Mouse (Mus musculus) heart, embryonic 16.5 days (tissue): ENCODE results near the gene 1700007K13Rik. TPM values are rescaled to one million over a fixed set of nuclear protein-coding genes. Genes with fewer than 3 reads are reported as not detected.
A peak's percentile ranks its signal among the peaks of the same experiment; 100 is the strongest.
"Not testable (repeated sequence)": the region's sequence is repeated elsewhere in the genome, so short reads cannot be mapped to it uniquely, and the experiment has no call there.

Source experiments
- ATAC-seq: fragments of 200-750 bp; cut with Nextera tagmentation; replicated peaks from 2 replicates; pipeline ENCODE4 v1.8.0; 2017; ENCODE audit warnings: moderate number of reproducible peaks; ENCODE audit not compliant: insufficient read depth, low FRiP score; ENCODE audit errors: extremely low read depth
- H3K27ac ChIP-seq: fragments of 300-500 bp; sonication (generic); 2 replicates; pipeline ENCODE4 v1.5.1; 2014; ENCODE audit warnings: mild to moderate bottlenecking, low read length, control low read depth, moderate library complexity
- H3K27me3 ChIP-seq: fragments of 300-500 bp; sonication (generic); 2 replicates; pipeline ENCODE4 v1.6.1; 2014; ENCODE audit warnings: low read length, mixed read lengths; ENCODE audit not compliant: control insufficient read depth, insufficient read depth
- H3K36me3 ChIP-seq: fragments of 300-500 bp; sonication (generic); 2 replicates; pipeline ENCODE4 v1.6.1; 2014; ENCODE audit not compliant: control insufficient read depth, insufficient read depth
- H3K4me1 ChIP-seq: fragments of 300-500 bp; sonication (generic); 2 replicates; pipeline ENCODE4 v1.6.1; 2014; ENCODE audit warnings: low read length, mixed read lengths; ENCODE audit not compliant: control insufficient read depth, insufficient read depth
- H3K4me2 ChIP-seq: fragments of 300-500 bp; sonication (generic); 2 replicates; pipeline ENCODE4 v1.6.1; 2014; ENCODE audit warnings: low read depth, mild to moderate bottlenecking, control low read depth, low read length
- H3K4me3 ChIP-seq: fragments of 300-500 bp; sonication (generic); 2 replicates; pipeline ENCODE4 v1.5.1; 2014; ENCODE audit warnings: mild to moderate bottlenecking, control low read depth, low read length
- H3K9ac ChIP-seq: fragments of 300-500 bp; sonication (generic); 2 replicates; pipeline ENCODE4 v1.6.1; 2014; ENCODE audit warnings: low read length, control low read depth
- H3K9me3 ChIP-seq: fragments of 300-500 bp; sonication (generic); replicated peaks from 2 replicates; pipeline ENCODE4 v1.6.1; 2016; ENCODE audit warnings: low read length; ENCODE audit not compliant: control insufficient read depth
- WGBS: fragments of 180-500 bp; shearing (Covaris S2); extraction: QIAGEN DNeasy Blood & Tissue Kit; methylation state at CpG from one replicate; pipeline ENCODE4 v1.1.7; 2014; 5-methylcytosine and 5-hydroxymethylcytosine counted together
- polyA plus RNA-seq: library from polyadenylated mRNA; unstranded; fragments of >200 nt; fragmentation: Nextera tagmentation; extraction: Ambion mirVana; gene quantifications from 2 replicates; pipeline ENCODE4 v1.2.1, GENCODE M21; 2015

Gene 1700007K13Rik
- 0.71 and 0.81 TPM in 2 replicates for polyA plus RNA-seq

GRCm38 (mm10) chr2:28465836-28466518 is at the start of gene 1700007K13Rik:
Gene 1700007K13Rik, minus strand, starts transcription at chr2:28466332.
- no peaks in the 10 kb centered on the region for H3K9me3 ChIP-seq
- peaks cover 19% of the 10 kb centered on the region for H3K36me3 ChIP-seq
- no peak within 1 kb of the TSS for H3K27ac ChIP-seq
- H3K4me1 ChIP-seq = peaks cover 11% of the 10 kb centered on the region
- H3K4me3 ChIP-seq = peak within 1 kb of the TSS; percentile 41
- ATAC-seq = peak; percentile 47; the same call in 1 of the 2 replicates
- H3K4me2 ChIP-seq = peak within 1 kb of the TSS; percentile 68
- H3K27me3 ChIP-seq = peaks cover 7% of the 10 kb centered on the region
- 5% methylated on average over 25 of the region's 25 CpGs for WGBS
- H3K9ac ChIP-seq = peak within 1 kb of the TSS; percentile 65

- Histone ChIP-seq H3K36me3 (no peaks in the 10 kb centered on the region), H3K4me1 (peaks cover 17% of the 10 kb centered on the region), H3K27ac (no peak overlapping the region), H3K27me3 (no peaks in the 10 kb centered on the region; the same call in 1 of the 2 replicates), H3K9me3 (no peaks in the 10 kb centered on the region), H3K4me2 (peak overlapping the region; percentile 83), H3K9ac (peak overlapping the region; percentile 76), H3K4me3 (peak overlapping the region; percentile 58; the same call in 1 of the 2 replicates)
- no peak; the same call in 1 of the 2 replicates for ATAC-seq
- WGBS = 12% methylated on average over 5 of the region's 5 CpGs
Measured at GRCm38 (mm10) chr2:28514489-28514888, 48.4 kb upstream of the 1700007K13Rik start.

GRCm38 (mm10) chr2:28513431-28514370 is 47.6 kb upstream of the 1700007K13Rik start:
- H3K9me3 ChIP-seq = no peaks in the 10 kb centered on the region
- peak overlapping the region; percentile 83 for H3K4me2 ChIP-seq
- H3K27me3 ChIP-seq = no peaks in the 10 kb centered on the region; the same call in 1 of the 2 replicates
- H3K36me3 ChIP-seq = no peaks in the 10 kb centered on the region
- H3K4me1 ChIP-seq = peaks cover 17% of the 10 kb centered on the region
- H3K9ac ChIP-seq = peak overlapping the region; percentile 76
- H3K4me3 ChIP-seq = peak overlapping the region; percentile 58
- 8% methylated on average over 47 of the region's 47 CpGs for WGBS
- no peak; the same call in 1 of the 2 replicates for ATAC-seq
- H3K27ac ChIP-seq = no peak overlapping the region

DNA sequence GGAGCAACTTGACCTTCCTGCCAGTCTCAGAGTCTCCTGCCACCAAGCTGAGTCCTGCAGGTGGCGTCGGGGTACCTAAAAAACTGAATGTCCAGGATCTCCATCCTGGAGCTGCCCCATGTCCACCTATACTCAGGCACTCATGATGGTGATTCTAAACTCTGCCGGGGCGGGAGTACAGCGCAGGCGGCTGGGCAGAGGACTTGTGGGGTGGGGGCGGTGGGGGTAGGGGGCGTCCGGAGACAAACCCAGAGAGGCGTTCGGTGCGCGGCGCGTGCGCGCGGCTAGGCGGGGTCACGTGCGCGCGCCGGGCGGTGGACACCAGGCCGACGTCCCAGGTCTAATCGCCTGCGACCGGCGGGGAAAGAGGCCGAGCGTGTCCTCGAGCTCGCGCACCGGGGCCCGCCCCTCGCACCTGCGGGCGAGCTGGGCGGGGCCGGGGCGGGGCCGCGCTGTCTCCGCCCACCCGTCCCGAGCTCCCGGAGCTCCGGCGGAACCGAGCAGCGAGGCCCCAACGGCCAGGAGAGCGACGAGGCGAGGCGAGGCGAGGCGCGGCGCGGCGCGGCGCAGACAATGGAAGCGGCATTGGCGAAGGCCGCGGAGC is 46.8 kb upstream of the 1700007K13Rik start, which contains the start of gene Ralgds:
TSS of gene Ralgds (plus strand) at position 328 of the 604 bp plus-strand sequence.
- Histone ChIP-seq H3K4me1 (peaks cover 17% of the 10 kb centered on the region), H3K4me2 (peak within 1 kb of the TSS; percentile 83), H3K9ac (peak within 1 kb of the TSS; percentile 76), H3K4me3 (peak within 1 kb of the TSS; percentile 58), H3K27me3 (no peaks in the 10 kb centered on the region; the same call in 1 of the 2 replicates), H3K36me3 (no peaks in the 10 kb centered on the region), H3K27ac (no peak within 1 kb of the TSS), H3K9me3 (no peaks in the 10 kb centered on the region)
- peak; percentile 52 for ATAC-seq
- WGBS = under 1% methylated on average over 58 of the region's 71 CpGs

DNA sequence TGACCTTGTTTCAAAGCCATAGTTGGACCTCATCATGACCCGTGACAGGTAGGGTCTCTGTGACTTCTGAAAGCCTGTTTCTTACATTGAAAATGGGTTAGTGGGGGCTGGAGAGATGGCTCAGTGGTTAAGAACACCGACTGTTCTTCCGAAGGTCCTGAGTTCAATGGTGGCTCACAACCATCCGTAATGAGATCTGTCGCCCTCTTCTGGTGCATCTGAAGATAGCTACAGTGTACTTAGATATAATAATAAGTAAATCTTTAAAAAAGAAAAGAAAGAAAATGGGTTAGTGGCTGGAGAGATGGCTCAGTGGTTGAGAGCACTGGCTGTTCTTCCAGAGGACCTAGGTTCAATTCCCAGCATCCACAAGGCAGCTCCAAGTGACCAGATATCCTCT is 45.5 kb upstream of the 1700007K13Rik start:
- H3K27me3 ChIP-seq, ATAC-seq, H3K9me3 ChIP-seq, H3K4me2 ChIP-seq, H3K27ac ChIP-seq, H3K9ac ChIP-seq, H3K4me3 ChIP-seq, H3K36me3 ChIP-seq: not testable (repeated sequence)
- WGBS = 46% methylated on average over 5 of the region's 5 CpGs
- H3K4me1 ChIP-seq = peaks cover 12% of the 10 kb centered on the region

DNA sequence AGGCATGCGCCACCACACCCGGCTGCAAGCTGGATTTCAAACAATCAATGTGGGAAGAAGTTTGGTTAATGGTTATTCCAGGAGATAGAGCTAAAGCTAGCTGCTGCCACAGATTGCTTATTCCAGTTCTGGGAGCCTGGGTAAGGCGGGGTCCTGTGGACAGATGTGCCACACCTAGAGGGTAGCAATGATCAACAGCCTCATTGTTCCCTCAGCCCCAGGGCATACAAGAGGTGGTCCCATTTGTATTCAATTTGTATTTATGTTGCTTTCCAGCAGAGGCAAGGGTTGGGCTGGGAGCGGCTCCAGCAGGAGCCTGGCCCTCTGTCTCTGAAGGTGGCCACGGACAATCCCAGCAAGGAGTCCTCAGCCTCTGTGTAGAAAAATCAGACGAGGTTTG is 40.2 kb upstream of the 1700007K13Rik start:
- WGBS = 84% methylated on average over 6 of the region's 6 CpGs
- no peak overlapping the region for H3K4me2 ChIP-seq
- no peaks in the 10 kb centered on the region for H3K4me1 ChIP-seq
- ATAC-seq = no peak
- no peaks in the 10 kb centered on the region for H3K9me3 ChIP-seq
- H3K9ac ChIP-seq = no peak overlapping the region
- no peak overlapping the region for H3K4me3 ChIP-seq
- H3K27me3 ChIP-seq = no peaks in the 10 kb centered on the region
- H3K27ac ChIP-seq = no peak overlapping the region
- H3K36me3 ChIP-seq = no peaks in the 10 kb centered on the region

DNA sequence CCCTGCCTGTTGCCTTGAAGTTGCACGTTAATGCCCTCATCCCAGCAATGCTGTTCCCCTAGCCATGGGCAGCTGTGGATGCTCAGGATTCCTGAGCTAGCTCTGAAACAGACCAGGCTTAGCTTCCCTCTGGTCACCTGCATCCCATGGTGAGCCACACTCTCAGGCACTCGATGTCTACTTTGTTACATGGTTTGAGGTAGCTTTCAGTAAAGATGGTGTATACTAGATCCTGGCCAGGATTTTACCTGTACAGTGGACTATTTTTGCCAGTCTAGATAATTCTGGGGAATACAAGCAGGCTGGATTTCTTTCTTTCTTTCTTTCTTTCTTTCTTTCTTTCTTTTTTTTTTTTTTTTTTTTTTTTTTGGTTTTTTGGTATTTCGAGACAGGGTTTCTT is 39.7 kb upstream of the 1700007K13Rik start, which contains the start of gene Gm10134:
TSS of gene Gm10134 (plus strand) at position 301 of the 400 bp plus-strand sequence.
- H3K27me3 ChIP-seq = no peaks in the 10 kb centered on the region
- ATAC-seq = no peak
- WGBS = 50% methylated on average over 3 of the region's 3 CpGs
- no peak within 1 kb of the TSS for H3K4me2 ChIP-seq
- no peaks in the 10 kb centered on the region for H3K9me3 ChIP-seq
- no peak within 1 kb of the TSS for H3K9ac ChIP-seq
- H3K4me3 ChIP-seq = no peak within 1 kb of the TSS
- no peaks in the 10 kb centered on the region for H3K36me3 ChIP-seq
- H3K4me1 ChIP-seq = no peaks in the 10 kb centered on the region
- H3K27ac ChIP-seq = no peak within 1 kb of the TSS

DNA sequence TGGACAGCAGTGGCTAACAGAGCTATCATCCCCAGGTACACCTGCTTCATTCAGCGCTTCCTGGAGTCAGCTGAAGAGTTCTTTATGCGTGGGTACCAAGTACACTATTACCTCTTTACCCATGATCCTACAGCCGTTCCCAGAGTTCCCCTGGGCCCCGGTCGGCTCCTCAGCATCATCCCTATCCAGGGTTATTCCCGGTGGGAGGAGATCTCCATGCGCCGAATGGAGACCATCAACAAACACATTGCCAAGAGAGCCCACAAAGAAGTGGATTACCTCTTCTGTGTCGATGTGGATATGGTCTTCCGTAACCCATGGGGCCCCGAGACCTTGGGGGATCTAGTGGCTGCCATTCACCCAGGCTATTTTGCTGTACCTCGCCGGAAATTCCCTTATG is 38.5 kb upstream of the 1700007K13Rik start:
- Histone ChIP-seq H3K36me3 (no peaks in the 10 kb centered on the region), H3K4me3 (no peak overlapping the region), H3K27me3 (no peaks in the 10 kb centered on the region), H3K4me1 (no peaks in the 10 kb centered on the region), H3K27ac (no peak overlapping the region), H3K4me2 (no peak overlapping the region), H3K9me3 (no peaks in the 10 kb centered on the region), H3K9ac (no peak overlapping the region)
- ATAC-seq = no peak
- WGBS = 87% methylated on average over 13 of the region's 13 CpGs
